Mouse (Mus musculus) MEL (cell line): ENCODE measurements at regions not wholly inside any gene's neighbourhood (a gene's known extent, or its start where the extent isn't known, plus 50 kb on each side); places are given as distances from the start of the nearest gene placed in this dataset.

Source experiments
- DNase-seq: peaks from one replicate; pipeline ENCODE4 v3.0.0; 2011; ENCODE audit warnings: low read depth, low spot score
- H3K27ac ChIP-seq: 2 replicates; pipeline ENCODE4 v1.5.1; 2012; ENCODE audit warnings: low read depth, mild to moderate bottlenecking, control low read depth, low read length, moderate library complexity; ENCODE audit not compliant: control insufficient read depth
- H3K27me3 ChIP-seq, 2 experiments: fragments of 150-350 bp in 1 of 2; sonication (generic) in 1 of 2; 2 replicates each; pipeline ENCODE4 v1.6.1; 2012; ENCODE audit warnings: low read length in 2 of 2, mild to moderate bottlenecking in 2 of 2, improper control_type of control experiment in 1 of 2, moderate library complexity in 1 of 2; ENCODE audit not compliant: insufficient read depth in 2 of 2, control insufficient read depth in 1 of 2
- H3K36me3 ChIP-seq, 2 experiments: 2 replicates each; pipeline ENCODE4 v1.6.1; 2012 to 2014; ENCODE audit warnings: low read length in 2 of 2, improper control_type of control experiment in 1 of 2, inconsistent platforms in 1 of 2, mild to moderate bottlenecking in 1 of 2; ENCODE audit not compliant: insufficient read depth in 2 of 2, control insufficient read depth in 1 of 2
- H3K4me1 ChIP-seq, 2 experiments: fragments of 150-350 bp in 1 of 2; sonication (generic) in 1 of 2; 2 replicates each; pipeline ENCODE4 v1.6.1; 2012; ENCODE audit warnings: low read length in 2 of 2, improper control_type of control experiment in 1 of 2, mild to moderate bottlenecking in 1 of 2; ENCODE audit not compliant: insufficient read depth in 2 of 2, control insufficient read depth in 1 of 2
- H3K4me3 ChIP-seq, 2 experiments: fragments of 150-350 bp in 1 of 2; sonication (generic) in 1 of 2; 2 replicates each; pipeline ENCODE4 v1.5.1; 2012; ENCODE audit warnings: low read depth in 2 of 2, low read length in 2 of 2, mild to moderate bottlenecking in 2 of 2, moderate library complexity in 2 of 2, control low read depth in 1 of 2, improper control_type of control experiment in 1 of 2; ENCODE audit not compliant: control insufficient read depth in 1 of 2, insufficient read depth in 1 of 2
- H3K79me2 ChIP-seq: 2 replicates; pipeline ENCODE4 v1.6.1; 2012; ENCODE audit warnings: mild to moderate bottlenecking, low read length, moderate library complexity; ENCODE audit not compliant: control insufficient read depth, poor library complexity, insufficient read depth
- H3K9ac ChIP-seq: 2 replicates; pipeline ENCODE4 v1.6.1; 2012; ENCODE audit warnings: low read depth, mild to moderate bottlenecking, control low read depth, low read length, moderate library complexity; ENCODE audit not compliant: control insufficient read depth, poor library complexity, severe bottlenecking
- H3K9me3 ChIP-seq: fragments of 150-350 bp; sonication (generic); replicated peaks from 2 replicates; pipeline ENCODE4 v1.6.1; 2012; ENCODE audit warnings: mild to moderate bottlenecking, low read length, improper control_type of control experiment, moderate library complexity; ENCODE audit not compliant: insufficient read depth
- BHLHE40 ChIP-seq: IDR thresholded peaks from 2 replicates; pipeline ENCODE4 v1.6.1; 2012; ENCODE audit warnings: low read depth, mild to moderate bottlenecking, inconsistent platforms, low read length, improper control_type of control experiment, borderline replicate concordance
- CHD1 ChIP-seq: IDR thresholded peaks from 2 replicates; pipeline ENCODE4 v1.6.1; 2012; ENCODE audit warnings: low read depth, mild to moderate bottlenecking, inconsistent platforms, low read length, improper control_type of control experiment
- EP300 ChIP-seq, 2 experiments: IDR thresholded peaks; 2 replicates each; pipeline ENCODE4 v1.6.1; 2011; ENCODE audit warnings: improper control_type of control experiment in 2 of 2, low read length in 2 of 2, low read depth in 1 of 2, mild to moderate bottlenecking in 1 of 2
- ETS1 ChIP-seq: IDR thresholded peaks from 2 replicates; pipeline ENCODE4 v1.6.1; 2012; ENCODE audit warnings: low read depth, mild to moderate bottlenecking, inconsistent platforms, low read length, improper control_type of control experiment, moderate library complexity
- GABPA ChIP-seq: IDR thresholded peaks from 2 replicates; pipeline ENCODE4 v1.6.1; 2012; ENCODE audit warnings: low read depth, mild to moderate bottlenecking, inconsistent platforms, low read length, improper control_type of control experiment, moderate library complexity
- HCFC1 ChIP-seq: IDR thresholded peaks from 2 replicates; pipeline ENCODE4 v1.6.1; 2012; ENCODE audit warnings: low read depth, mild to moderate bottlenecking, inconsistent platforms, low read length, improper control_type of control experiment, moderate library complexity
- KAT2A ChIP-seq: conservative IDR thresholded peaks from 2 replicates; pipeline ENCODE4 v1.6.1; 2012; ENCODE audit warnings: low read depth, low read length, improper control_type of control experiment, inconsistent platforms
- MAFK ChIP-seq: IDR thresholded peaks from 2 replicates; pipeline ENCODE4 v1.6.1; 2011; ENCODE audit warnings: low read depth, mild to moderate bottlenecking, low read length, improper control_type of control experiment, borderline replicate concordance
- MAZ ChIP-seq: IDR thresholded peaks from 2 replicates; pipeline ENCODE4 v1.6.1; 2012; ENCODE audit warnings: low read depth, mild to moderate bottlenecking, inconsistent platforms, low read length, improper control_type of control experiment
- MYC ChIP-seq: IDR thresholded peaks from 2 replicates; pipeline ENCODE4 v1.6.1; 2011; ENCODE audit warnings: low read depth, mild to moderate bottlenecking, low read length, improper control_type of control experiment, moderate library complexity
- NRF1 ChIP-seq: IDR thresholded peaks from 2 replicates; pipeline ENCODE4 v1.6.1; 2014; ENCODE audit warnings: low read depth, mild to moderate bottlenecking, inconsistent platforms, low read length, improper control_type of control experiment, moderate library complexity; ENCODE audit not compliant: poor library complexity, insufficient read depth, severe bottlenecking
- POLR2AphosphoS2 ChIP-seq: IDR thresholded peaks from 2 replicates; pipeline ENCODE4 v1.6.1; 2011; ENCODE audit warnings: low read length, improper control_type of control experiment
- POLR2AphosphoS5 ChIP-seq: IDR thresholded peaks from 2 replicates; pipeline ENCODE4 v1.6.1; 2012; ENCODE audit warnings: low read depth, borderline replicate concordance, mild to moderate bottlenecking, inconsistent platforms, low read length, moderate library complexity, mixed read lengths
- RAD21 ChIP-seq: IDR thresholded peaks from 2 replicates; pipeline ENCODE4 v1.6.1; 2011; ENCODE audit warnings: mild to moderate bottlenecking, low read depth, low read length, improper control_type of control experiment
- RCOR1 ChIP-seq: IDR thresholded peaks from 2 replicates; pipeline ENCODE4 v1.6.1; 2012; ENCODE audit warnings: low read depth, mild to moderate bottlenecking, inconsistent platforms, low read length, improper control_type of control experiment
- SIN3A ChIP-seq: IDR thresholded peaks from 2 replicates; pipeline ENCODE4 v1.6.1; 2012; ENCODE audit warnings: low read length, improper control_type of control experiment, inconsistent platforms
- TBP ChIP-seq: IDR thresholded peaks from 2 replicates; pipeline ENCODE4 v1.8.0; 2011; ENCODE audit warnings: low read depth, low read length, improper control_type of control experiment
- UBTF ChIP-seq: IDR thresholded peaks from 2 replicates; pipeline ENCODE4 v1.6.1; 2012; ENCODE audit warnings: low read depth, mild to moderate bottlenecking, inconsistent platforms, low read length, improper control_type of control experiment, moderate library complexity, borderline replicate concordance; ENCODE audit not compliant: insufficient read depth
- USF1 ChIP-seq: IDR thresholded peaks from 2 replicates; pipeline ENCODE4 v1.6.1; 2014; ENCODE audit warnings: low read depth, mild to moderate bottlenecking, inconsistent platforms, low read length, improper control_type of control experiment, moderate library complexity
- USF2 ChIP-seq, 2 experiments: IDR thresholded peaks; 2 replicates each; pipeline ENCODE4 v1.6.1; 2011 to 2012; ENCODE audit warnings: improper control_type of control experiment in 2 of 2, low read length in 2 of 2, borderline replicate concordance in 1 of 2, inconsistent platforms in 1 of 2, low read depth in 1 of 2, mild to moderate bottlenecking in 1 of 2; ENCODE audit not compliant: insufficient read depth in 1 of 2
- ZKSCAN1 ChIP-seq: IDR thresholded peaks from 2 replicates; pipeline ENCODE4 v1.6.1; 2012; ENCODE audit warnings: low read depth, mild to moderate bottlenecking, inconsistent platforms, low read length, improper control_type of control experiment, moderate library complexity
- ZMIZ1 ChIP-seq: IDR thresholded peaks from 2 replicates; pipeline ENCODE4 v1.6.1; 2012; ENCODE audit warnings: low read depth, mild to moderate bottlenecking, inconsistent platforms, low read length, improper control_type of control experiment, moderate library complexity
- ZNF384 ChIP-seq: IDR thresholded peaks from 2 replicates; pipeline ENCODE4 v1.6.1; 2012; ENCODE audit warnings: low read depth, mild to moderate bottlenecking, inconsistent platforms, low read length, improper control_type of control experiment

DNA sequence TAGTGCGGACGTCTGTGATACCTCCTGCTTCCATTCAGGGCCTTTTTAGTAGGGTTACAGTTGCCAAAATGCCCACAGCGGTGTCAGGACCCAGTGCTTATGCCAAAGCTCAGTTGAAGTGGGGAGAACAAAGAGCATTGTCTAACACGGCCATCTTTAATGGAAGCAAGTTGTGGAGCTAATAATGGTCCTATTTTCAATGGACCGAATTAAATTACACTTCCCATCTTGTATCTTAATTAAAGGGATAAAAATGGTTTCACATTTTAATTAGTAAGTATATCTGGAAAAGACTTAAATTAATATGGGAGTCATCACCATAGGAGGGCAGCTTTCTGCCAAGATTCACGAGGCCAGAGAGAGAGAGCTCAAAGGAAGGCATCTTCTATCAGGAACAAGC is 333.2 kb upstream of the Eif4g2 start:
- Histone ChIP-seq H3K4me3 (no peak overlapping the region), H3K9me3 (no peaks in the 10 kb centered on the region), H3K9ac (no peak overlapping the region), H3K79me2 (no peaks in the 10 kb centered on the region), H3K27ac (no peak overlapping the region)
- DNase-seq: no peak
- TF ChIP-seq RCOR1 (no peak), SIN3A (no peak), EP300 (IDR thresholded peaks at IDR 0.05; ENCODE audit: low read depth in 1 of 2, low read length in 2 of 2) (no peak), ZMIZ1 (no peak), USF1 (no peak), ZNF384 (no peak), MYC (no peak), POLR2AphosphoS5 (no peak), USF2 (IDR thresholded peaks at IDR 0.05; ENCODE audit: borderline replicate concordance in 1 of 2, insufficient read depth in 1 of 2, low read depth in 1 of 2, low read length in 2 of 2) (no peak), ZKSCAN1 (no peak), RAD21 (no peak), KAT2A (no peak), NRF1 (no peak), MAFK (no peak), BHLHE40 (no peak), MAZ (no peak), GABPA (no peak)
- TF ChIP-seq, all 39 proteins: peak for 0
- Histone ChIP-seq H3K36me3 (no peaks in the 10 kb centered on the region), H3K27me3 (no peaks in the 10 kb centered on the region), H3K4me1 (no peaks in the 10 kb centered on the region)

DNA sequence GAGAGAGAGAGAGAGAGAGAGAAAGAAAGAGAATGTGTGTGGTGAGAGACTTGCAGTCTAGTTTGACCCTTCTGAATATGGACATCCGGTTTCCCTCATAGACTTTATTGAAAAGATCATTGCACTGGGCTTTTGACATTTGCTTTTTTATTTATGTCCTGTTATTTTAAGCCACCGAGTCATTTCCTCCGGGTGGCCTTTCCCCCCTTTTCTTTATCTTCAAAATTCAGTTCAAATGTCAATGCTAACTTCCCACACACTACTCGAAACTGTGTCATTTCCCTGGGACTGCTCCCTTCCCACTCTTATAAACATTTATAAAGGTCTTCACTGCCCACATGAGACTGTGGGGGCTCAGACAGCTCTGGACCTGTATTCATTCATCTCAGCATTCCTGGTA is 330.9 kb upstream of the Eif4g2 start:
- no peak for DNase-seq
- Histone ChIP-seq H3K79me2 (no peaks in the 10 kb centered on the region), H3K27me3 (no peaks in the 10 kb centered on the region), H3K9me3 (no peaks in the 10 kb centered on the region), H3K4me3 (no peak overlapping the region), H3K36me3 (no peaks in the 10 kb centered on the region), H3K27ac (no peak overlapping the region), H3K4me1 (no peaks in the 10 kb centered on the region), H3K9ac (no peak overlapping the region)
- no peak for TF ChIP-seq POLR2AphosphoS5
- no peak for TF ChIP-seq MAFK
- TF ChIP-seq CHD1: no peak
- no peak for TF ChIP-seq ZNF384
- TF ChIP-seq UBTF: no peak
- TF ChIP-seq POLR2AphosphoS2: no peak
- TF ChIP-seq TBP: no peak
- TF ChIP-seq SIN3A: no peak
- no peak for TF ChIP-seq ETS1
- TF ChIP-seq MAZ: no peak
- TF ChIP-seq HCFC1: no peak
